Mouse (Mus musculus): ENCODE results near the gene Brinp2. TPM values are rescaled to one million over a fixed set of nuclear protein-coding genes. Genes with fewer than 3 reads are reported as not detected.
A peak's percentile ranks its signal among the peaks of the same experiment; 100 is the strongest.

Gene Brinp2
- polyA plus RNA-seq, 1 experiment from 2014 or later = 15.4 TPM

DNA sequence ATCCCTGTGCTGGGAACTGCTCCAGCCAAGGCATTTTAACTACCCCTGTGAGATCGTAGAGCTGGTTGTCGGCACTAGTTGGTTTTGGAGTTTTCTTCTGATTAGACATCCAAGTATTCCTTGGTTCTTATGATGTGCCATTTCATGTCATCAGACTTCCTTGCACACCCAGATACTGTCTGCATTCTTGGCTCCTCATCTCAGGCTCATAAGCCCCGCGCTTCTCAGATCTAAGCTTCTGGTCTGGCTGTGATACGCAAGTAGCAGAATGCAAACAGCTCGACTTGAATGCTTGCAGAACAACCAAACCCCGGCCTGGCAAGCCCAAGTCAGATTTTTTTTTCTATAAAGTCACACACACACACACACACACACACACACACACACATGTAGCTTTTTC lies 72.3 kb downstream of the Brinp2 start:
- ATAC-seq (ENCODE audit: low read depth) = no peak
- H3K9ac ChIP-seq = no peak overlapping the region
- no peaks in the 10 kb centered on the region for H3K36me3 ChIP-seq
- no peak overlapping the region for H3K27ac ChIP-seq (replicated peaks)
- no peaks in the 10 kb centered on the region for H3K9me3 ChIP-seq
- no peaks in the 10 kb centered on the region for H3K4me1 ChIP-seq (replicated peaks)
- 91% methylated on average over 7 of the region's 7 CpGs for WGBS
- no peak overlapping the region for H3K4me2 ChIP-seq
- no peaks in the 10 kb centered on the region for H3K27me3 ChIP-seq
- no peak overlapping the region for H3K4me3 ChIP-seq

GRCm38 (mm10) chr1:158272058-158272457 lies 84.1 kb downstream of the Brinp2 start:
- Histone ChIP-seq H3K4me3 (no peak overlapping the region), H3K27me3 (no peaks in the 10 kb centered on the region; the same call in 1 of the 2 replicates), H3K9me3 (no peaks in the 10 kb centered on the region), H3K36me3 (no peaks in the 10 kb centered on the region), H3K4me1 (replicated peaks) (peaks cover 7% of the 10 kb centered on the region), H3K9ac (no peak overlapping the region), H3K4me2 (no peak overlapping the region), H3K27ac (replicated peaks) (no peak overlapping the region)
- WGBS = 74% methylated on average over 9 of the region's 9 CpGs
- ATAC-seq (ENCODE audit: low read depth) = no peak

- peak; percentile 61 for ATAC-seq (ENCODE audit: low read depth)
- H3K27me3 ChIP-seq = peaks cover 2% of the 10 kb centered on the region; the same call in 1 of the 2 replicates
- peaks cover 22% of the 10 kb centered on the region for H3K4me1 ChIP-seq (replicated peaks)
- H3K27ac ChIP-seq (replicated peaks) = peak overlapping the region; percentile 74
- WGBS = 13% methylated on average over 8 of the region's 8 CpGs
- H3K9me3 ChIP-seq = no peaks in the 10 kb centered on the region
- H3K4me2 ChIP-seq = no peak overlapping the region
- no peak overlapping the region for H3K9ac ChIP-seq
- no peak overlapping the region for H3K4me3 ChIP-seq
- no peaks in the 10 kb centered on the region for H3K36me3 ChIP-seq
These were observed 89.0 kb downstream of the Brinp2 start for GRCm38 (mm10) chr1:158267020-158267571.

GRCm38 (mm10) chr1:158266293-158267019 lies 89.7 kb downstream of the Brinp2 start:
- no peak overlapping the region for H3K4me3 ChIP-seq
- 10% methylated on average over 3 of the region's 3 CpGs for WGBS
- H3K4me2 ChIP-seq = no peak overlapping the region
- peaks cover 2% of the 10 kb centered on the region; the same call in 1 of the 2 replicates for H3K27me3 ChIP-seq
- no peaks in the 10 kb centered on the region for H3K9me3 ChIP-seq
- peak overlapping the region; percentile 74 for H3K27ac ChIP-seq (replicated peaks)
- peak; percentile 79 for ATAC-seq (ENCODE audit: low read depth)
- H3K9ac ChIP-seq = no peak overlapping the region
- no peaks in the 10 kb centered on the region for H3K36me3 ChIP-seq
- peaks cover 22% of the 10 kb centered on the region for H3K4me1 ChIP-seq (replicated peaks)

DNA sequence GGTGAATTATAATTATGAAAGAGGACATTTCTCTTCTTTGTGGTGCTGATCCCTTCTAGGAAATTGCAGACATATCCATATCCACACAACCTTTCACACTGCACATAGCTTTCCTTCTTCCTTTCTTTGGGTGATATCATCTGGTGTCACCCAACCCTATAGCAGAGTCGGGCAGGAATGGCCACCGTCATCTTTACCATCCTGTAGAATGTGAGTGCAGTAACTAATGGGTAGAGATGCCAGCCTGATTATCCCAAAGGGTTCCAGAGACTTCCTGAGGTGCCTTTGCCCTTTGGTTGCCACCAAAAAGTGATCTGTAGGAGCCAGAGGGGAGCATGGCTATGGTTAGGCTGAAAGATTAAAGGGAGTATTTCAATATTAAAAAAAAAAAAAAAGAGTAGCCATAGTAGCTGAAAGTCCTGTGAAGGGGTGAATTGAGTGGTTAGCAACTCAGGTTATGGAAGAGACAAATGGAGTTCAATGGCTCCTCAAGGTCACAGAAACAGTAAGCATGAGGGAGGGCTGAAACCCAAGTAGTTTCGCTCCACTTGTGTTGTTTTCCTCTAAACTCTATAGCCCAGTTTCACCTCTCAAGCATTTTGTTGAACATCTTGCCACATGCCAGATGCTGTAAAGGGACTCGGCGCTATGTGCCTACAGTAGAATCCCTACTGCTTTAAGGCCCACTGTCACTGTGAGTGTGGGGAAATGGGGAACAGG lies 96.5 kb downstream of the Brinp2 start:
- Histone ChIP-seq H3K9me3 (no peaks in the 10 kb centered on the region), H3K27ac (replicated peaks) (no peak overlapping the region), H3K36me3 (no peaks in the 10 kb centered on the region), H3K9ac (no peak overlapping the region), H3K27me3 (peaks cover 2% of the 10 kb centered on the region; the same call in 1 of the 2 replicates), H3K4me2 (no peak overlapping the region), H3K4me1 (replicated peaks) (no peaks in the 10 kb centered on the region), H3K4me3 (no peak overlapping the region)
- WGBS = 90% methylated on average over 5 of the region's 5 CpGs
- ATAC-seq (ENCODE audit: low read depth) = no peak

GRCm38 (mm10) chr1:158258685-158259292 lies 97.3 kb downstream of the Brinp2 start:
- Histone ChIP-seq H3K4me3 (no peak overlapping the region), H3K27ac (replicated peaks) (no peak overlapping the region), H3K9ac (no peak overlapping the region), H3K4me2 (no peak overlapping the region), H3K4me1 (replicated peaks) (no peaks in the 10 kb centered on the region), H3K36me3 (no peaks in the 10 kb centered on the region), H3K9me3 (no peaks in the 10 kb centered on the region), H3K27me3 (peaks cover 2% of the 10 kb centered on the region; the same call in 1 of the 2 replicates)
- 80% methylated on average over 6 of the region's 6 CpGs for WGBS
- no peak for ATAC-seq (ENCODE audit: low read depth)

- H3K9ac ChIP-seq = no peak overlapping the region
- H3K9me3 ChIP-seq = no peaks in the 10 kb centered on the region
- H3K4me3 ChIP-seq = no peak overlapping the region
- H3K36me3 ChIP-seq = no peaks in the 10 kb centered on the region
- H3K27me3 ChIP-seq = no peaks in the 10 kb centered on the region
- no peak overlapping the region for H3K27ac ChIP-seq (replicated peaks)
- no peak overlapping the region for H3K4me2 ChIP-seq
- 91% methylated on average over 9 of the region's 9 CpGs for WGBS
- H3K4me1 ChIP-seq (replicated peaks) = no peaks in the 10 kb centered on the region; the same call in 1 of the 2 replicates
- no peak for ATAC-seq (ENCODE audit: low read depth)
These were observed 100.0 kb downstream of the Brinp2 start for GRCm38 (mm10) chr1:158255912-158256680.

DNA sequence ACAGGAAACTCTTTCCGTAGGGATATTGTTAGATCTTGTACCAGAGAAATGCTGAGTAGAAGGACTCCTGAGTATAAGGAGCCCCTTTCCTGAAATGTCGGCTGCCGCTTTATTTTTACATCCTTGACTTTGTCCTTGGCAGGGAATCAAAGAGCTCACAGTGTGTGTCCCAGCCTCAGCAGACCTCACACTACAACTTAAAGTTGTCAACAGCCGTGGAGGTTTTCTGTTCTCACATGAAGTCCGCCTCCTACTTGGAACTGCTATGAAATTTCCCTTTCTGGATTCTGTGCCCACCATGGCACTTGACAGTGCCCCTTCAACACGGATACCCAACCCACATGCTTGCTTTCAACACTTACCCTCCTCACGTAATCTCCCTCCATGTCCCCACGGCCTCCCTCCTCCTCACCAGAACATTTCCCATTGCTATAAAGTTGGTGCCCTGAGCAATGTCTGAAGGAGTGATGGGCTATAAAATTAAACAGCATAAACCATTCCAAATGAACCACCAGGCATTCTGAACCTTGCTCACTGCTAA lies 103.4 kb downstream of the Brinp2 start:
- no peak overlapping the region for H3K4me2 ChIP-seq
- peaks cover 11% of the 10 kb centered on the region for H3K36me3 ChIP-seq
- H3K4me1 ChIP-seq (replicated peaks) = no peaks in the 10 kb centered on the region; the same call in 1 of the 2 replicates
- H3K27ac ChIP-seq (replicated peaks) = no peak overlapping the region
- no peak overlapping the region for H3K4me3 ChIP-seq
- no peaks in the 10 kb centered on the region for H3K27me3 ChIP-seq
- WGBS = 78% methylated on average over 8 of the region's 8 CpGs
- H3K9me3 ChIP-seq = no peaks in the 10 kb centered on the region
- ATAC-seq (ENCODE audit: low read depth) = no peak
- H3K9ac ChIP-seq = no peak overlapping the region

- peaks cover 31% of the 10 kb centered on the region for H3K36me3 ChIP-seq
- 88% methylated on average over 3 of the region's 3 CpGs for WGBS
- no peak for ATAC-seq (ENCODE audit: low read depth)
- no peaks in the 10 kb centered on the region; the same call in 1 of the 2 replicates for H3K4me1 ChIP-seq (replicated peaks)
- H3K27me3 ChIP-seq = no peaks in the 10 kb centered on the region
- H3K9me3 ChIP-seq = no peaks in the 10 kb centered on the region
- no peak overlapping the region for H3K9ac ChIP-seq
- no peak overlapping the region for H3K27ac ChIP-seq (replicated peaks)
- H3K4me2 ChIP-seq = no peak overlapping the region
- no peak overlapping the region for H3K4me3 ChIP-seq
These were observed 107.9 kb downstream of the Brinp2 start for GRCm38 (mm10) chr1:158248266-158248665.

- 96% methylated on average over 14 of the region's 14 CpGs for WGBS
- no peak for ATAC-seq (ENCODE audit: low read depth)
- no peak overlapping the region for H3K9ac ChIP-seq
These were observed 109.5 kb downstream of the Brinp2 start for GRCm38 (mm10) chr1:158246476-158247153.

DNA sequence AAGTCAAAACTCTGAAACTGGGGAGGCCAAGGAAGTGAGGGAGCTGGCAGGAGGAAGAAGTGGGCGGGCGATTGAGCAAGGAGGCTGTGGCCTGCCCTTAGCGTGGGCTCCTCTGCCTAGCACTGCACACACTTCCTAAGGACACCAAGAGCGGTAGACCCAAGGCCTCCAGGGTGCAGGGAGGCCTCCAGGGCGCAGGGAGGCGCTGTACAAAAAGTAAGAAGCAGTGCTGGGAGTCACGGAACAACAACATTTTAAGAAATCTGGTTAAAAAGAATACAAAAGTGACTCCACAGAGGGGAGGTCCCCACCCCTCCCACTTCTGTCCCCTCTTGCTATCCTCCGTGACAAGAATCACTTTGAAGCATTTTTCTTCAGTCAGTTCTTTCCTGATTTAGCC lies 110.6 kb downstream of the Brinp2 start:
- no peaks in the 10 kb centered on the region for H3K27me3 ChIP-seq
- H3K4me3 ChIP-seq = no peak overlapping the region
- no peak overlapping the region for H3K27ac ChIP-seq (replicated peaks)
- H3K4me2 ChIP-seq = no peak overlapping the region
- no peaks in the 10 kb centered on the region for H3K4me1 ChIP-seq (replicated peaks)
- 85% methylated on average over 8 of the region's 8 CpGs for WGBS
- H3K9ac ChIP-seq = no peak overlapping the region
- peaks cover 31% of the 10 kb centered on the region for H3K36me3 ChIP-seq
- ATAC-seq (ENCODE audit: low read depth) = no peak
- no peaks in the 10 kb centered on the region for H3K9me3 ChIP-seq

More at GRCm38 (mm10) chr1:158246476-158247153, 109.5 kb downstream of the Brinp2 start:
- no peak overlapping the region for H3K4me2 ChIP-seq
- H3K4me3 ChIP-seq = no peak overlapping the region
- no peaks in the 10 kb centered on the region for H3K4me1 ChIP-seq (replicated peaks)
- peaks cover 31% of the 10 kb centered on the region for H3K36me3 ChIP-seq
- H3K27me3 ChIP-seq = no peaks in the 10 kb centered on the region
- H3K9me3 ChIP-seq = no peaks in the 10 kb centered on the region
- no peak overlapping the region for H3K27ac ChIP-seq (replicated peaks)
